Mouse (Mus musculus) bone marrow, adult 2 months (tissue): ENCODE measurements around the gene Cadm4.

ENCODE experiments used
- CTCF ChIP-seq: fragments of 200-500 bp; IDR thresholded peaks from 2 replicates; pipeline ENCODE4 v1.5.1; 2011; ENCODE audit warnings: low read length, control low read depth; ENCODE audit not compliant: control insufficient read depth, insufficient read depth
- POLR2A ChIP-seq: fragments of 200-500 bp; IDR thresholded peaks from 2 replicates; pipeline ENCODE4 v1.6.1; 2011; ENCODE audit warnings: low read depth, mild to moderate bottlenecking, control low read depth, low read length, borderline replicate concordance; ENCODE audit not compliant: control insufficient read depth

DNA sequence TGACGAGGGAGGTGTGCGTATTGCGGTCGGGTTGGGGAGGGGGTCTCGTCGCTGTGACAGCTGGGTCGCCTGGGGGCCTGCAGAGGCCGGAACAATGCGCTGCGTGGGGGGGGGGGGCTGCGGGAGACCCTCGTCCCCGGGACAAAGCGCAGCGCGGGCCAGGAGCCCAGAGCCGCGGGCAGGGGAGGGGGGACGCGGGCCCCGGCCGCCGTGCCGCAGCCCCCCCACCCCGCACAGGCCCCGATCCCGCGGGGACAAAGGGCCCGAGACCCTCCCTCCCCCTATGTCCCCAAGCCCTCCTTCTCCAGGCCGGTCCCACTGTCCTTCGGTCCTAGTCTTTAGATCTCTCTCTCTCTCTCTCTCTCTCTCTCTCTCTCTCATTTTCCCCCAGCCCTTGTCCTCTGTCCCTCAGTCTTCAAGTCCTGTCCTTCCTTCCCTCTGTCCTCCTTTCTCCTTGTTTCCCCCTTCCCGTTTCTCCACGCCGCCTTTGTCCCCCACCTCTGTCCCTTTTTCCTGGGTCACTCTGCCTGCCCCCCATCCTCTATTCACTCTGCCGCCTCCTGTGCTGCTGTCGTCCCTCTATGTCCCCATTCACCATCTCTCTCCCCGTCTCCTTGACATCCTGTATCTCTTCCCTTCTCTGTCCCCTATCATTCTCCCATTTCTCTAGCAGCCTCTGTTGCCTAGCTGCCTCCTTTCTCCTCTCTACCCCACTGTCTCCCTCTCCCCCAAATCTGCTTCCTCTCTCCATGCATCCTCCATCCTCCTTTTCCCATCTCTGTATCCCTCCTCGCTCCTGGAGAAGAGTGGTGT is 591 bp downstream of the Cadm4 start:
- no peak for TF ChIP-seq CTCF
- TF ChIP-seq POLR2A: no peak
